Mouse (Mus musculus): ENCODE measurements around the gene Cntn4.
"Not testable (repeated sequence)": the region's sequence is repeated elsewhere in the genome, so short reads cannot be mapped to it uniquely, and the experiment has no call there.

Gene Cntn4

GRCm38 (mm10) chr6:106328987-106329386 lies 651.5 kb downstream of the Cntn4 start:
- intact Hi-C loops (cut with DNase I): no loop called here

- intact Hi-C loops (cut with DNase I): no loop called here
Measured at GRCm38 (mm10) chr6:106329636-106330035, 652.2 kb downstream of the Cntn4 start.

GRCm38 (mm10) chr6:106332466-106332865 lies 655.0 kb downstream of the Cntn4 start:
- intact Hi-C loops (cut with DNase I): no loop called here

- intact Hi-C loops (cut with DNase I): no loop called here
Measured at GRCm38 (mm10) chr6:106332933-106333332, 655.5 kb downstream of the Cntn4 start.

- intact Hi-C loops (cut with DNase I): no loop called here
Measured at GRCm38 (mm10) chr6:106335066-106335465, 657.6 kb downstream of the Cntn4 start.

- intact Hi-C loops (cut with DNase I): no loop called here
Measured at GRCm38 (mm10) chr6:106336805-106337204, 659.3 kb downstream of the Cntn4 start.

GRCm38 (mm10) chr6:106337829-106338228 lies 660.4 kb downstream of the Cntn4 start:
- intact Hi-C loops (cut with DNase I): no loop called here

- intact Hi-C loops (cut with DNase I): no loop called here
Measured at GRCm38 (mm10) chr6:106341114-106341513, 663.7 kb downstream of the Cntn4 start.

GRCm38 (mm10) chr6:106350072-106350471 lies 672.6 kb downstream of the Cntn4 start:
- intact Hi-C loops (cut with DNase I): no loop called here

GRCm38 (mm10) chr6:106351389-106351788 lies 673.9 kb downstream of the Cntn4 start:
- intact Hi-C loops (cut with DNase I): no loop called here

- intact Hi-C loops (cut with DNase I): not testable (repeated sequence)
Measured at GRCm38 (mm10) chr6:106358801-106359200, 681.3 kb downstream of the Cntn4 start.

GRCm38 (mm10) chr6:106381288-106382025 lies 704.0 kb downstream of the Cntn4 start:
- intact Hi-C loops (cut with DNase I): no loop called here

- intact Hi-C loops (cut with DNase I): no loop called here
Measured at GRCm38 (mm10) chr6:106387833-106388406, 710.5 kb downstream of the Cntn4 start.

- intact Hi-C loops (cut with DNase I): no loop called here
Measured at GRCm38 (mm10) chr6:106408014-106408413, 730.6 kb downstream of the Cntn4 start.

- intact Hi-C loops (cut with DNase I): no loop called here
Measured at GRCm38 (mm10) chr6:106408634-106409033, 731.2 kb downstream of the Cntn4 start.

GRCm38 (mm10) chr6:106422947-106423346 lies 745.5 kb downstream of the Cntn4 start:
- intact Hi-C loops (cut with DNase I): no loop called here

GRCm38 (mm10) chr6:106423471-106423870 lies 746.0 kb downstream of the Cntn4 start:
- intact Hi-C loops (cut with DNase I): no loop called here

GRCm38 (mm10) chr6:106426615-106427014 lies 749.2 kb downstream of the Cntn4 start:
- intact Hi-C loops (cut with DNase I): no loop called here

- intact Hi-C loops (cut with DNase I): no loop called here
Measured at GRCm38 (mm10) chr6:106431466-106431865, 754.0 kb downstream of the Cntn4 start.

- intact Hi-C loops (cut with DNase I): no loop called here
Measured at GRCm38 (mm10) chr6:106440786-106441185, 763.3 kb downstream of the Cntn4 start.

- intact Hi-C loops (cut with DNase I): no loop called here
Measured at GRCm38 (mm10) chr6:106441246-106441645, 763.8 kb downstream of the Cntn4 start.

- intact Hi-C loops (cut with DNase I): no loop called here
Measured at GRCm38 (mm10) chr6:106454131-106454838, 776.8 kb downstream of the Cntn4 start.

Measured in adrenal gland (tissue).